Mouse (Mus musculus): Measurements from ENCODE around the gene Ccnd3.

DNA sequence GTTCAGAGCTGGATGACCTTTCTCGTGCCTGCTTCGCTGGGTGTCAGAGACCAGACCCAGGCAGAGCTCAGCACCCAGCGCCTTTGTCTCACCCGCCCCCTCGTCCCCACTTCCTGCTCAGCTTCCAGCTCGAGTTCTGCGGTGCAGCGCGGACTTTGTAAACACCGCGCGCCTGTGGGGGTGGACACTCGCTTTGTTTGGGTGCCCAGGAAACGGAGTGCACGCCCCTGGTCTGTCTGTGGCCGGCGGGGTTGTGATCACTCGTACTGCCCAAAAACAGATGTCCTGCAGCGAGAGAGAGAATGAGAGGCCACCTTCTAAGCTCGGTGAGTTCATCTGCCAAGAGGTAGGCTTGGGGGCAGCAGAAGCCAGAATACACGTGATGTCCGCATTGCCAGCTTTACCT is at the start of gene Ccnd3:
- TF ChIP-seq CTCF (IDR thresholded peaks at IDR 0.05; ENCODE audit: low read depth, low read length) = no peak
- TF ChIP-seq POLR2A (IDR thresholded peaks at IDR 0.05; ENCODE audit: insufficient read depth, low read length) = no peak
